Mouse (Mus musculus): ENCODE results near the gene S100a6.

- TF ChIP-seq GATA1 (IDR thresholded peaks at IDR 0.05; ENCODE audit: borderline replicate concordance, low read length) = no peak
- no peak for TF ChIP-seq FLI1 (IDR thresholded peaks at IDR 0.05; ENCODE audit: low read length)
Observed at GRCm38 (mm10) chr3:90652878-90653508, 40.3 kb downstream of the S100a6 start.

Measured in megakaryocyte, embryonic 14.5 days (primary cell).